Mouse (Mus musculus) ovary, adult 10 weeks (tissue): Measurements from ENCODE around the gene Defb7. TPM values are rescaled to one million over a fixed set of nuclear protein-coding genes. Genes with fewer than 3 reads are reported as not detected.

Experiments used
- polyA plus RNA-seq: library from polyadenylated mRNA; stranded (reverse); fragments of 350-450 nt; fragmentation: Illumina TruSeq; extraction: RNeasy Lipid Tissue Mini Kit (QIAGEN cat#74804); gene quantifications from one replicate; pipeline ENCODE4 v1.2.3, GENCODE M21; 2014

Defb7 gene
- not detected for polyA plus RNA-seq

DNA sequence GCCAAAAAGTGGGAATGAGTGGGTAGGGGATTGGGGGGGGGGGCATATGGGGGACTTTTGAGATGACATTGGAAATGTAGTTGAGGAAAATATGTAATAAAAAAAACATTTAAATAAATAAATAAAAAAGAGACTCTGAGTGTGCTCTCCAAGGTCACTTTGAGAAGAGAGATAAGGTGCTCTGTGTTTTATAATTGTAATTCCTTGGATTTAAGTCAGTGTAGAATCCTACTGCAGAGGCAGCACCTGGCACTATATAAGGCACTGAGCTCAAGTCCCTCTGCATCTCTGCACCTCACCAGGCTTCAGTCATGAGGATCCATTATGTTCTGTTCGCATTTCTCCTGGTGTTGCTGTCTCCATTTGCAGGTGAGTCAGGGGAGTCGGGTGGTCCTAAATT lies at the start of gene Defb7:
Gene Defb7, plus strand, starts transcription at position 301 of the 400 bp plus-strand sequence.

Other genes with a start within 250 kb of the Defb7 start
- gene Defb5, start 247.5 kb upstream of the Defb7 start, polyA plus RNA-seq = not detected
- not detected for gene Defb3, start 201.7 kb upstream of the Defb7 start, polyA plus RNA-seq
- gene Defb8, start 47.5 kb upstream of the Defb7 start, polyA plus RNA-seq = not detected
- gene 4930467E23Rik, start 234.5 kb downstream of the Defb7 start, polyA plus RNA-seq = not detected